Mouse (Mus musculus) R1 (cell line): Measurements from ENCODE around the gene Gm3278.
"Not testable (repeated sequence)": the region's sequence is repeated elsewhere in the genome, so short reads cannot be mapped to it uniquely, and the experiment has no call there.

ENCODE experiments used
- DNase-seq: peaks from one replicate; pipeline ENCODE4 v3.0.0-alpha.2; 2018; ENCODE audit warnings: low read depth, low spot score

Gene Gm3278

GRCm38 (mm10) chr14:4892116-4892515, at the start of gene Gm3278:
Gene Gm3278, plus strand, starts transcription at chr14:4892416.
- not testable (repeated sequence) for DNase-seq

GRCm38 (mm10) chr14:4855299-4855980, 36.8 kb upstream of the Gm3278 start, which contains the start of gene Gm3264:
Gene Gm3264, plus strand, starts transcription at chr14:4855576.
- not testable (repeated sequence) for DNase-seq
